Mouse (Mus musculus): ENCODE data around the gene Esrrg.

Esrrg gene

DNA sequence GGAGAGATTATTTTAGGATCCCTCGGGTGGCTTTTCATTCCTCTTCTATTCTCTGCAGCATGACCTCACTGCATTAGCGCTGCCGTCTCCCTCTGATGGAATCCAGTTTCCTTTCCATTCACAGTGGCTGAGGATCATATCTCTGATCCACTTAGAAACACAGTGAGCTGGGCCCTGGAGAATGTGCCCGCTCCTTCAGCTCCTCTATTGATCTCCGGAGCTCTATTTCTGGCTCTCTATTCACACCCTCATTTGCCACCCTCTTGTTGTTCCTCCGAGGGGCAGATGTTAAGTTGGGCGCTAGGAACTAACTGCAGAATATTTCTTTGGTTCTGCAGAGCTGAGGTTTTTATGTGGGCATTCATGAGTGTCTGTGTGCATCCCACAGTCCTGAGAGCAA lies 228.3 kb downstream of the Esrrg start:
- DNase-seq: no peak

DNA sequence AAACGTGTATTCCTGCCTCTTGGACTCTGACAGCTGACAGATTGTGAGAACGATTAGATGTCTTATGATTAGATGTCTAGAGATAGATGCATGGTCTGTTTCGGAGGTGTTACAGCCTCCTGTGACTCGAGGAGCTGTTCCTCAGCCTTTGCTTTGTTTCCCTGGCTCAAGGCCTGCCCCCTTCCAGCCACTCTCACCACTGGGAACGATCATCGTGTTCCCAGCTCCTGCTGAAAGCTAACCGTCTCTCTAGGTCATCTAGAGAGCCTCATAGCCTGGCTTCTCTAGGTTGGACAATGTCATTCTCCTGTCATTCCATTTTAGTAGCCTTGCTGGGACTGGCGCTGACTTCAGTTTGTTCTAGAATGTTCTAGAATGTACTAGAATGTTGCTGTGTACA lies 233.0 kb downstream of the Esrrg start:
- no peak for DNase-seq

DNA sequence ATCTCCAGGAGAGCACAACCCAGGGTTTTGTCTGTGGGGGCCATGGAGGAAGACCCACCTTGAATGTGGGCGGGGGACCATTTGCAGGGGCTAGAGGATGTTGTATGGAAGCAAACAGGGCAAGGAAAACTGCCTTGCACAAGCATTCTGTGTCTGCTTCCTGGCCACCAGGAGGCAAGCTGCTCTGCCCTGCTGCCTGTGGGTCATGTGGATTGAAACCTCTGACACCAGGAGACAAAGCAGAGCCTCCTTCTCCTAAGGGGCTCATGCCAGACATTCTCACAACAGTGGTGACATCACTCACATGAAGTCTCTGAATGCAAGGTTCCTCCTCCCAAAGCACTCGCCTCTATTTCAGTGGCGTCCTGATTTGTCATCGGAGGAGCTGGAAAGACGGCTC lies 234.1 kb downstream of the Esrrg start:
- no peak for DNase-seq

DNA sequence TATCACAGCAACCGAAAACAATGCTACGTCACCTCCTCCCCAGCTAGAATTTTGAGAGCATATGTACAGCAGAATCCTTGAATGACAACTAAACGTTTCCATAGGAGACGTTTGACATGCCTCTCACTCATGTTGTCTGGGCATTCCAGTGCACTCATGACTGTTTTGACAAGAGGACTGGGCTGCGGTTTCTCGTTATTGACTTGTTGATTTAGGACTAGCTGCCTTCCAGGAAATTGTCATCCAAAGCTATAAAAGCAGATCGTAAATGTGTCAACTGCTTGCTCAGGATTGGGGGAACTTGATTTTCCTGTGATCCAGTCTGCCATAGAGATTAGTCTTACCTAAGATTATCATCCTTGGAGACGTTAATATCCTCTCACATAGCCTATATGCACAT lies 245.6 kb downstream of the Esrrg start:
- DNase-seq: no peak

DNA sequence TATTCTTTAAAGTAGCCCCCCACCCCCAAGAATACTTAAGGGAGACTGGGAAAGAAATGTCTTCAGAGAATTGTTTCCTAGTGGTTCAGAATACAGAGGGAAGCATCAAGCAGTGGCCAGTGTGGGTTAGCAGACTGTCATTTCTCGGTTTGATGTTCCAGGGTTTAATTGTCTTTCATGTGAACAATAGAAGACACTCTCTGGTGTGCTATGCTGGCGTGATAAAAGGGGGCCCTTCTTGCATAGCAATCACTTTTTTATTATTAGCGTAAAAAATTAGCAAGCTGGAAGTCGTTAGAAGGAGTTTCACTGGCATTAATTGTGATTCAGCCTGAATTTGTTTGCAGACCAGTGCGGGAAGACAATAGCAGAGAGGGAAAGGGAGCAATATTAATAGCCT lies 253.7 kb downstream of the Esrrg start:
- no peak for DNase-seq

DNA sequence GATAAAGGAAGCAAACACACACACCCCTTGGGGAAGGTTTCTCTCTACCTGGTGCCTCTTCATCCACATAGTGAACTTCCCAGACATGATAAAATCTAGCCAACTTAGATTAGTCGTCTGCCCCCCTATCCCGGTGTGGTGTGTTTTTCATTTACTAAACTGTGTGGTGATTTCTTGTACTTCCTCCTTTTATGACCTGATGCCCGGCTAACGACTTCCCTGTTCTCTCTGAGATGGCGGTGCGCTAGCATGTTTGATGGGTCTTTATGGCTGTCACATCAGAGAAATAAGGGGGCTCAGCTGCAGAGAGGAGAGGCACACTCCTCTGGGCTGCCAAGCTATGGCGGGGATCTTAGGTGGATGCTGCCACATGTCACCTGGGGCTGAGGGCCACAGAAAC lies 259.8 kb downstream of the Esrrg start:
- DNase-seq: no peak

DNA sequence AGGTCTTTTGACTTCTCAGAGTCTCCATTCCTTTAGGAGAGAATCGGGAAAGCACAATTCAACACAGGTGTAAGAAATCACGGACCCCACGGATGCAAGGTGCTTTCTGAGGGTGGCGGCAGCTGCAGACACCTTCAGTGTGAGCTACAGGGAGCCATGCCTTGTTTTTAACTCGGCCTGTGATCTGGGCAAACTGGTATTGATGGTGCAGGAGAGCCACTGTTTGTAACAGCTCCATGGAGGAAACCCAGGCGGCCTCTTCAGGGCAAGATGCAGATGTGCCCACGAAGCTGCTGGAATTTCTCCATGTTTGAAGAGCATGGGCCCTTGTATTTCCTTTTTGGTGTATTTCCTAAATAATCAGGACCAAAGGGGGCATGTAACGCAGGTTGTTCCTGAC lies 263.6 kb downstream of the Esrrg start:
- DNase-seq: no peak

DNA sequence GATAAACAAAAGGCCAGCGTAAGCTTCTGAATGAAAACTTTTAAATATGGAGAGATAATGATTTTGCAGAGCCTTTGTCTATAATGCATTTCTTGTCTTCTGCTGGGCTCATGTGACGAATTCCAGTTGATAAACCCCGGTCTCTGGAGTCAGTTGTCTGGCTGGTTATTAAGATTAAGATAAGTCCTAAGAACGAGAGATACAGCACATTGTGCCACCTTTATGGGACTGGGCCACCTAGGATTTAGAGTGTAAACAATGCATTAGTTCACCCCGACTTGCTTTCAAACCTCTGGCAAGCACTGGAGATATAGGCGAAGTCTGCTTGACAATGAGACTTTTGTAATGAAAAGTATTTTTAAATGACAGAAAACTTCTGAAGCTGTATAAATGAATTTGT lies 264.2 kb downstream of the Esrrg start:
- no peak for DNase-seq

DNA sequence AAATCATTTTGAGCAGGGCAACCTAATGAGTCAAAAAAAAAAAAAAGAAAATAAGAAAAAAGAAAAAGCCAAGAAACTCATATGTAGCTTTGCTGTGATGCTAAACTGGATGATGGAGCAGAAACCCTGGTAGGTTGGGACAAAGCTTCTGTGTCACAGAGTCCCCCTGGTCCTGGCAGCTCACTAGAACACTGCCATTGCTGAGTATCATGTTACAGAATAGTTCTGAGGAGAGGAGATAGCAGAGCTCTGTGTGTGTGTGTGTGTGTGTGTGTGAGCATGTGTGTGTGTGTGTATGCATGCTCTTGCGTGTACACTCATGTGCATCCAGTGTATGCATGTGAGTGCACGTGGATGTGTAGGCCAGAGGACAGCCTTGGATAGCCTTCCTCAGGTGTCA lies 265.2 kb downstream of the Esrrg start:
- DNase-seq: no peak

DNA sequence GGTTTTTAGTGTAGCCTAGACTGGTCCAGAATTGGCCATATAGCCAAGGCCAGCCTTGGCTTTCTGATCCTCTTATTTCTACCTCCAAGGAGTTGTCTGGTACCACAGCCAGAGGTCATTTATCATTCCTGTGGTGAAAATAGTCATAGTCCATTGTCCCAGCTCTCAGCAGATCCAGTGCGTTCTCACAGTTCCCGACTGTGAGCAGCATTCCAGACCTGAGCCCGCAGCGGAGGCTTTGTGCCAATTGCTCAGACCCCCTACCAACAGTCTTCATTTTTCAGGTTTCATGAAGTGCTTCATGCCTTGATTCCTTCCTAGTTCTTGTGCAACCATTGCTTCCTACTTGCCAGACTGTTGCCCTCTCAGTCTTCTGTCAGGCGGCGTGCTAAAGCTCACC lies 278.7 kb downstream of the Esrrg start:
- no peak for DNase-seq

DNA sequence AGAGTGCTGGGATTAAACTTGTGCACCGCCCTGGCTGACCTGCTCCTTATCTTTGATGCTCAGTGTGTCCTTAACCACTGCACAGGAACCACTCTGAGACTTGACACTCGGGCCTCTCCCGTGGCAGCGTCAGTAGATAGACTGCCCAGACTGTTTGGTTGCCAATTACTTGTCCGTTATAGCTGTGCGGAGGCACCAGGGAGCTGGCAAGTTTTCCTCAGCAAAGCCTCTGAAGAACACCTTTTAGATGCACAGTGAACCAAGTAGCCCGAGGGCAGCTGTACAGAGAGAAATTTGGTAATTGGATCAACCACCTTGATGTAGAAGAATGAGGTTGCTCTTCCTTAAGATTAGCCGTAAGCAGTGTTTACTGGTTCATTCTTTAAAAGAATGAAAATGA lies 279.6 kb downstream of the Esrrg start:
- DNase-seq: no peak

DNA sequence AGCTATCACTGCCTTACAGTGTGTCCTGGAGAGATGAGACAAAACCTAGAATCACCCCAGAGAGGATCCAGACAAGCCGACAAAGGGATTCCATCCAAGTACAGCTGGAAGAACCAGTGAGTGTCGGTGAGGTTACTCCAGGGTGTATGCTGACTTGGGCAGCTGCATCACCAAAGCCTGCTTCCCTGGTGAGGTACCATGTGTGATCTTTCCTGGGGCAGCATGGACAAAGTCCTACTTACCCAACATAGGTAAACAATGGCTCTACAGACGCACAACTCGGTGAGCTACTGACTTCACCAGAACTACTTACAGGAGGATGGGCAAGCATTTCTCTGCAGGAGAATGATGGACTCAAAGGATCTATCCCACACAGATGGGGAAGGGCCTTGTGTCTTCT lies 280.5 kb downstream of the Esrrg start:
- no peak for DNase-seq

DNA sequence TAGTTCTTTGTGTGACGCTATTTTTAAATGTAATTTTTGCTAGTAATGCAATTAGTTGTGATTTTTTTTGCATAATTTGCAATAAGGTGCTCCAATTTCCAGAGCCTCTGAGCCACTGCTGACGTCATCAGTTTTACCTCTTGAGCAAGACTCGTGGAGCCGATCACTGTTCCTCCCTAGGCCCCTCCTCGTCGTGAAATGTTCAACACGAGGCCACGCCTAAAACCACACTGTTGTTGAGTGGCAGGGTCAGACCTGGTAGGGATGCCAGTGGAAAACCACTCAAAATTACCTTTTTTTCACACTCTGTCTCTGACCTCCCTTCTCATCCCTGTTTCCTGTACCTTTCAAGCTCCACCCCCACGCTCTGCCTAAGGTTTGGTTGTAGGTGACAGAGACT lies 282.7 kb downstream of the Esrrg start:
- DNase-seq: no peak

DNA sequence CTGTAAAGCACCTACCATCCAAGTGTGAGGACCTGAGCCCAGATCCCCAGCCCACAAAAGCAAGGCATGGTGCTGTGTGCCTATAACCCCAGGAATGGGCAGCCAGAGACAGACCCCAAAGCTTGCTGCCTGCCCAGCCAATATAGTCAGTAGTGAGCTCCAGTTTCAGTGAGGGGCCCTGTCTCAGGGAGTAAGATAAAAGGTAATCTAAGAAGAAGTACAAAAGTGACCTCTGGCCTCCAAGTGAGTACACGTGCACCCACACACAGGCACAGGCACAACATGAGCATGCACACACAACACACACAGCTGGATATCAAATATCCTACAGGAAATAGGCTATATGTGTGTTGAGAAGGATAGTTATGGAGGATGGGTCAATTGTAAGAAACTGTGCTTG lies 286.9 kb downstream of the Esrrg start:
- no peak for DNase-seq

DNA sequence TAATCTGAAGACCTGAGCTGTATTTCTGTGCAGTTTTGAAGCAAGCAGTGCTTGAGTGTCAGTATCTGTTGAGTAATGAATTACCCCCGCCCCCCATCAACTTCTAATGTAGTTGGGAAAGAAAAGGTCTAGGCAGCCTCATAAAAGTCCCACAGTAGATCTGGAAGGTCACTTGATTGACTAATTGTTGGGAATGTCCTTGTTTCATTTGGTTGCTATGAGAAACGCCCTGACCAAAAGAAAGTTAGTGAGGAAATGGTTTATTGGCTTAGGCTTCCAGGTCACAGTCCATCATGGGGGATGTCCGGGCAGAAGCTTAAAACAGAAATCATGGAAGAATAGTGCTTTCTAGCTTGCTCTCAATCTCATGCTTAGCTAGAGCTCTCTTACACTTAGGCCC lies 287.7 kb downstream of the Esrrg start:
- no peak for DNase-seq

DNA sequence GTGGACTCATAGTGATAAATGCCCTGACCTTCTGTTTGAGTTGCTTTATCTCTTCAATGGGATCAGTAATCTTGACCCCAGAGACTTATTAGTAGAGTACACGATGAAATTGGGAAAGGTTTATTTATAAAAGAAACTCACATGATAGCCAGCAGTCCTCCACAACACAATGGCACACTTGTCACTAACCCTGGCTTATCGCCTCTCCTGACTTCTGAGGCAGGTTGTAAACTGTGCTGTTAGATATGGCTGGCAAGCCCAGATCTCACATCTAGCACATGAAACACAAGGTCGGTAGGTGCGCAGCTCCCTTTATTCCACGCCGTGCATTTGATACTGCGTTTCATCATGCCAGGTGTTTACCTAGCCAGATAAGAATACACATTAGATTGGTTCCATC lies 288.3 kb downstream of the Esrrg start:
- no peak for DNase-seq

DNA sequence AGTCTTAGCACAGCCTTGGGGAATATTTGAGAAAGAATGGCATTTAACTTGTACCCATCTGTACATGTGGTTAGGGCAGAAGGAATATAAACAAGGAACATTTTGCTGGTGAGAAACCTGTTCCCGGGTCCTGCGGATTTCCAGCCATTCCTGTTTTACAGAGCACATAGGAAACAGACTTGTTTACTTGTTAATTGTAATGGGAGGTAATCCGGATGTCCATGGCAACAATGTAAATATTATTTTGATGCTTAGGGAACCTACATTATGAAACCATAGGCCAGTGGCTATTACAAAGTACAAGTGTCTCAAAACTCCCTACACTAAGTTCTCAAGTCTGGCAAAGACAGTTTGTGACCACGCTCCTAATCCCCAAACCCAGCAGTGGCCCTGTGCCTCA lies 290.9 kb downstream of the Esrrg start:
- DNase-seq: no peak

DNA sequence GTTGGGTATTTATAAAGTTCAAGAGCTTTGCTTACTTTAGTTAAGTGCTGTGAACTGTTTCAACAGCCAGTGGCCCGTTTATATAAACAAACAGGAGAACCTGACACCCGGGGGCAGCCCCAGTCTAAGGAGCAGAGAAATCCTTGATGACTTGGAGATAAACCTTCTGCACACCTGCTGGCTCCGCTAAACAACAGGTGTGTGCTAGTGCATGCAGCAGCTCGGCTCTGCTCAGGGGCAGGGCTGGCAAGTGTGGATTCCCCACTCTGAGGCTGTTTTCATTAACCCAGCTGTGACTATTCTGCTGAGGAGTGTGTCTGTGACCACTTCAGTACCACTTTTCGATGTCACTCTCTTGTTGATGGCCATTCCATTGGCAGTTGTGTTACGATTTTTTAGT lies 292.2 kb downstream of the Esrrg start:
- DNase-seq: no peak

DNA sequence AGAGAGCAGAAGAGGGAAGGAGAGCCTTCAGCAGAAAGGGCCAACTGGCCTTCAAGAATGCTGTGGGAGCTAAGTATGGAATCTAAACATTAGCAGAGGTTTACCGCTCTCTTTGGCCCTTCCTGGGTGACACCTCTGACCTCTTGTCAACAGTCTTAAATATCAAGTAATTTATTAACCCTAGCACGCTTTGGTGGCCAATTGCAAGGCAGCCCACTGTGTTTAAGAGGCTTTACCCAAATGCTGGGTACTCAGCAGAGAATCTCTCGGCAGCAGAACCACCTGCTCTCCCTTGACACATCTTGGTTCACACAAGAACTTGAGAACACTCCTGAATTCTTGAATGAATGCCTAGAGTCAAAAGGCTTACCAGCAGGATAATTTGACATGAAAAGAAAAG lies 293.6 kb downstream of the Esrrg start:
- no peak for DNase-seq

DNA sequence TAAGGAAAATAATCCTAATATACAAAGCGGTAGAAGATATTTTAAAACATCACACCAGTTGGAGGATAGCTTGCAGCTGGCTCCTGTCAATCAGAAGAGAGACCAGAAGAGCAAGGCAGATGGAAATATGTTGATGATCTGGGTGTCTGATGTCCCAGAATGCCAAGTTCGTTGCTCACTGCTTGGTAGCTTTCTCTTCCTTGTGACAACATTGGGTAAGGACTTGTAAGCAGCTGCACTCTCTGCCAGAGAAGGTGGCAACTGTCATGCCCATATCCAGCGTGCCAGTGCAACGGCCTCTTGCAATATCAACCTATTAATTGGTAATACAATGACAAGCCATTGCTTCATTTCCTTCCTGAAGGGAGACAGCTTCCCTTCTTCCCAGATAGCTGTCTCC lies 296.1 kb downstream of the Esrrg start:
- DNase-seq: no peak

DNA sequence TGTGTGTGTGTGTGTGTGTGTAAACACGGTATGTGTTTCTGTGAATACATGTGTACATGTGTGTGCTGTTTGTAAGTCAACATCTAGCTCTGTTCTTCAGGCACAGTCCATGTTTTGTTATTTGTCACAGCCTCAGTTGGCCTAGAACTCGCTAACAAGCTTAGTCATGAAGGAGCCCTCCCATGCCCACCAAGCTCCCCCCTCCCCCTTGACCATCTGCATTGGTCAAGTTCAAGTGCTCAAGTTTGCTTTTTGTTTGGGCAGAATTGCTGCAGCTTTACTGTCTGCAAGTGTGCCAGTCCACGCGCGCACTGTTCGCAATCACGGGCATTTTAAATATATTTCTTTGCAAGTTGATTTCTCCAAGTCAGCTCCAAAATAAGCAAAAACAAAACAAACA lies 298.8 kb downstream of the Esrrg start:
- DNase-seq: no peak

DNA sequence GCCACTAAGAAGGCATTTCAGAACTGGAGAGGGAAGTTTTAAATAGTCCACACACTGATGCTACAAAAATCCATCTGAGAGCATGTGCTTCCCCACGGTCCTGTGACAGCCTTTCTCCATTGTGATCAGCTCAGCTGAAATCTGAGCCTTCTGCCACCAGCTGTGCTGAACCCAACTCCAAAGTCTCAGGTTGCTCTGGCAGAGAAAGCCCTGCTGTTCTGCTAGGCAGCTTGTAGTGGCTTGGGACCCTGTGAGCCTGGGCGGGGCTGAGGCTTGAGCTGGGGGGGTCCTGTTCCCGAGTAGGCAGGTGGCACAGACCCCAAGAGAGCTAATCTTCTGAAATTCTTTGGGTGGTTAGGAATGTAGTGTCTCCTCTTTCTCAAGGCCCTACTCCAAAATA lies 299.3 kb downstream of the Esrrg start:
- no peak for DNase-seq

DNA sequence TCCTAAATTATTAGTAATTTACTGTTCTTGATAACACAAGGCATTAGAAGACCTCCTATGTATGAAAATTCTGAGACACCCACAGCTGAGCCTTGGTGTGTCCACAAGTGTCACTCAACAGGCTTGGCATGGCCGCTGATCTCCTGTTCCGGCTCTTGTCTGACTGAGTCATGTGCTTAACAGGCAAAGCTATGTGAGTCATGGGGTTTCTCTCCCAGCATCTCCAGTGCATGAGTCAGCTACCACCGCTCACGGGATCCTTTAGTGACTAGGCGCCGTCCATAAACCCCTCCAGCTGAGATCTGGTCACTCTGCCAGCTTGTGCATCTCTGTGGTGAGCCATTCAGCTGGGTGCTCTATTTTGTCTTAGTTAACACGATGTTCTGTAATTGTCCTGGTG lies 302.1 kb downstream of the Esrrg start:
- no peak for DNase-seq

DNA sequence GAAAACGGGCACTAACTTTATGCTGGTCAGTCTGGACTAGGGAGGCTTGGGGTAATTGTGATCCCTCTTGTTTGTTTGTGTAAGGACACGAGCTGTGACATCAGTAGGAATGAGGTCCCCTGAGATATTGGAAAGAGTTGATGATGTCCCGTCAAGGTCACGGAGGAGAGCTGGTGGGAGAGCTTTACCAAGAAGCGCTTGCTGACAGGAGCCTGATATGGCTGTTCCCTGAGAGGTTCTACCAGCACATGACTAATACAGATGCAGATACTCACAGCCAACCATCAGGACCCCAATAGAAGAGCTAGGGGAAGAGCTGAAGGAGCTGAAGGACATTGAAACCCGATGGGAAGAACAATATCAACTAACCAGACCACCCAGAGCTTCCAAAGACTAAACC lies 302.6 kb downstream of the Esrrg start:
- DNase-seq: no peak

DNA sequence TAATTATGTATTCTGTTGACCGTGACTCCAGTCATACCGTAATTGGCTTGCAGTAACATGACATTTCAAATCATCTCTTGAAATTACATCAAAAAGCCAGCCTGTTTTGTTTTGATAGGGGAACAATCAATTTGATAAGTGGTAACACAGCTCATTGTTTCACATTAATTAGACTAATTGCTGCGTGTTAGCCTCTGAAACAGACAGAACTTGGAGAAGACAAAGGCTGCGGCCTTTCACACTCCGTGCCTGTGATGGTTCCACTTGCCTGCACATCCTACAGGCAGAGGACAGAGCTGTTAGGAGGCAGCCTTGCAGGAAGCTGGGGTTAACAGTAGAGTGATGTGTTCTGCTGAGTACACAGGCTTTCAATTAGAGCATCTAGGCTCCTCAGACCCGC lies 309.7 kb downstream of the Esrrg start:
- no peak for DNase-seq

DNA sequence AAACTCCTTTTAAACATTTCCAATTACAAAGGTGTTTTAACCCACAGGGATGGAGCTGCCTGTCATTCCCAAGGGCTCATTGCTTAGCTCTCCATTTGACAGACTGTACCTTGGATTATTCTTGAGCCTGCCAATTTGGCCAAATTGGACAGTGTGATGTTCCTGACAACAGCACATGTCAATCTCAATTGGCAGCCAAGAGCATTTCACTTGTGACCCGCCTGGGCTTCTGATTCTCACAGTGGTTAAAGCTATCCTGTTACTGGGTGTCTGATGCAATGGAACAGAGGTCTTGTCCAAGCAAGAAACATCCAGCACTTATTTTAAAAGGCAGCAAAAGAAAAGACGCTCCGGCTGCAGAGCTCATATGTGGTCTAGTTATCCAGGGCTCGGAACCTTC lies 310.3 kb downstream of the Esrrg start:
- DNase-seq: no peak
